Mouse (Mus musculus): Measurements from ENCODE around the gene Lgals9.

The Lgals9 gene

DNA sequence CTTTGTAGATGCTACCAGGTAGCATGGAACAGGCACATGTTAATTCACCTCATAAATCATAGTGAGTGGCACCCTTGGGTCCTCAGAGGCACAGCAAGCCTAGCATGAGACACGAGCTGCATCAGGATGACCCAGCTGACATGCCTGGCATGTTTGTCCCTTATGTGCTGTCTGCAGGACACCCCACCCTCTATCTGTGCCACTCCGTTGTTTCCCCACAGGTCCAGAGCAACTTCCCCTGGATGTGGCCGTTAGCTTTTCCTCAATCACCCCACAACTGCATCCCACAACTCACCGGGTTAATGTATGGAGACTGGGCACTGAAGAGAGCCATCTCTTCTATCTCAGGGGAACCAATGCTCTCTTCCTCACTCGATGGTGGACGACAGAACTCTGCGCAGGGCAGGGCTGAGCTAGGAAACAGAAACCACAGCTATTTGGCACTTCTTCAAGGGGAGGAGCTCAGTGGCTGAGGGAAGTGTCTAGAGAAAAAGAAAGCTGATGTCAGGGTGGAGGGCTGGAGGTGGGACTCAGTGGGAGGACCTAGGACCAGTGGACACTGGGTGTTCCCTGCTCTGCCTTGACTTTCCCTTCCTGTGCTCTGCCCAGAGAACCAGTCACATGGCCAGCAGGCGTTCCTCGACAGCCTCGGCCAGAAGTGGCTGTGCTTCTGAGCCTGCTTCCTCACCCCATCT, at the start of gene Lgals9:
Gene Lgals9, minus strand, starts transcription at position 464 of the 695 bp plus-strand sequence.
- in situ Hi-C loops (cut with MboI, MseI), result no loop called here

DNA sequence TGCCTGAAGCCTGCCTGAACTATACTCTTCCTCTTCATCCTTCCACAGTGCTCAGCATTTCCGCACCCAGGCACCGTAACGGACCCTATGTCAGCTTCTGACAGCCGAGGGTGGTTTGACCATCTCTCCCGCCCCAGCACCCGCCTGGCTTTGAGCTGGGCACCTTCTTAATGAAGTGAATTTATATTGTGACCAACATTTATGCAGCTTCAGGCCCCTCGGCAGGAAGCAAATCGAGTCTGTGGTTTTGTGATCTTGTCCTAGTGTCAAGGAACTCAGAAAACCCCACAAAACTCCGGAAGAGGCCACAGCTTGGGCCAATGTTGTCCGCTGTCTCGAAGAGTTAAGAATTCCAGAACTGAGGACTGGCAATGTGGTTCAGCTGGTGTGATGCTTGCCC, 48.9 kb upstream of the Lgals9 start:
- in situ Hi-C loops (cut with MboI, MseI), result loop anchor here (5.0 kb wide), 2 partner anchors 34 to 179 kb away; no protein-coding TSS in a partner anchor

- in situ Hi-C loops (cut with MboI, MseI), result loop anchor here (5.0 kb wide), 2 partner anchors 34 to 179 kb away; no protein-coding TSS in a partner anchor
These were observed 48.3 kb upstream of the Lgals9 start for GRCm38 (mm10) chr11:79033021-79033420.

GRCm38 (mm10) chr11:79031452-79031746, 46.7 kb upstream of the Lgals9 start:
- in situ Hi-C loops (cut with MboI, MseI), result loop anchor here (5.0 kb wide), 2 partner anchors 36 to 181 kb away; no protein-coding TSS in a partner anchor

GRCm38 (mm10) chr11:79030570-79031451, 46.1 kb upstream of the Lgals9 start:
- in situ Hi-C loops (cut with MboI, MseI), result loop anchor here (5.0 kb wide), 2 partner anchors 36 to 181 kb away; no protein-coding TSS in a partner anchor

DNA sequence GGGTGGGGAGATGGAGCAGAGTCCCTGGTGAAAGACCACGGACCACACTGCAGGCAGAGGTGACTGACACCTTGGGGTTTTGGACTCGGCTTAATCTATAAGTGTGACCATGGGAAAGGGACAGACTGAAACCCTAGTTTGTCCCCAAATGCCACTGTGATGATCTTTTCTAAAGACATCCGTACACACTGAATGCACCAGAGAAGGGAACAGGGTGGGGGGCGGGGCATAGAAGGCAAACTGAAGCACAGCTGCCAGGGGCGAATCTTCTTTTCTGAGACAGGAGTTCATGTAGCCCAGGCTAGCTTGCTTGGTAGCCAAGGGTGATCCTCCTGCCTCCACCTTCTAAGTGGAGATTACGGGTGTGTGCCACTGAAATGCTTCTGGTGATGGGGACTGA, 39.0 kb upstream of the Lgals9 start:
- in situ Hi-C loops (cut with MboI, MseI), result no loop called here

DNA sequence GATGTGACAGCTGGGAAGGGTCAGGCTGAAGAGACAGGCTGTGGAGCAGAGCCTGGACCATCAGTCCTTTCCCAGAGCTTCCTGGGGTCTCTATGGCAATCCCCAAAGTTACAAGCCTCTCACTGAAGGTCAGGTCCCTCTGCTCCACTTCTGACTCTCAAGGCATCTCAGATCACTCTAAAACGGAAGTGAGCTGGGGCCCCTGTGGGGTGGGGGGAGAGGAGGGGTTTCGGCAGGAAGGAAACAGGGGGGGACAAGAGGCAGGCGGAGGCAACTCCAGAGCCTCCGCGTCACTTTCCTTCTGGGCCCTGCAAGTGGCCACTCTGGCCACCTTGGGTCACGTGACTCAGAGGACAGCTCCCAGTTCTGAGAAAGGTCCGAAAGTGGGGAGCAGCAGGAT, 38.6 kb upstream of the Lgals9 start:
- in situ Hi-C loops (cut with MboI, MseI), result no loop called here

DNA sequence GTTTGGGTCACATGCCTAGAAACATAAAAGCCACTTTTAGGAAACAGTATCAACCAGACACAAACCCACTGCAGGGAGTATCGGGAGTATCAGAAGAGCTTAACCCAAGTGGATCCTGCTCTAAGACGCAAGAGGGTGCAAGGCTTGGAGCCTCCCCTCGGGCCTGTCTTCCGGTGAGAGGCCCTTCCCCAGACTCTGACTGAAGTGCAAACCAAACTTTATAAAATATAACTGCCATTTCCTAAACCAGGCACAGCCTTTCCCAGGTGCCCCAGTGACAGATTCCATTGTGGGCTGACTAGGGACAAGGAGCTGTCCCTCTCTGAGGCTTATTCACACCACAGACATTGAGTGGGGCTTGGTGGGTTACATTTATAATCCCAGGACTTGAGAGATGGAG, 38.1 kb upstream of the Lgals9 start:
- in situ Hi-C loops (cut with MboI, MseI), result no loop called here

DNA sequence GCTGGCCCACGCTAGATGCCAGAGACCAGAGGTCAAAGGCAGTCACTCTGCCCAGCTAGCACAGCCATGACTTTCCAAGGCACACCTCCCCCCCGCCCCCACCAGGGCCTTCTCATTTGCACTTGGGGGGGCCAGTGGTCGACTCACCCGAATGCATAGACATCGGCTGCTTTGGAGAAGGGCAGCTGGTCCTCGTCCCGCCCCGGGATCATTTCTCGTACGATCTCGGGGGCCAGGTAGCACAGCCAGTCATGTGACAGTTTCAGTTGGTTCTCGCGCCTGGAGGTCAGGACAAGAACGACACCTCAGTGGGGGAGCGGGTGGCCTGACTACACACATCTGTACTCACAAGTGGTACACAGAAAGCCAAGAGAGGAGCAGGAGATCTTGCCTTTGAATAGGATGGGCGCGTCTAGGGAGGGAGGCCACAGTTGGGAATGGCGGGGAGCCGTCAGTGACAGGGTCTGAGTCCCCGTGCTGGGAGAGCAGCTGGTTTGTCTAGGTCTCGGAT, 35.8 kb upstream of the Lgals9 start:
- in situ Hi-C loops (cut with MboI, MseI), result no loop called here

- in situ Hi-C loops (cut with MboI, MseI), result no loop called here
These were observed 35.2 kb upstream of the Lgals9 start for GRCm38 (mm10) chr11:79019839-79020534.

DNA sequence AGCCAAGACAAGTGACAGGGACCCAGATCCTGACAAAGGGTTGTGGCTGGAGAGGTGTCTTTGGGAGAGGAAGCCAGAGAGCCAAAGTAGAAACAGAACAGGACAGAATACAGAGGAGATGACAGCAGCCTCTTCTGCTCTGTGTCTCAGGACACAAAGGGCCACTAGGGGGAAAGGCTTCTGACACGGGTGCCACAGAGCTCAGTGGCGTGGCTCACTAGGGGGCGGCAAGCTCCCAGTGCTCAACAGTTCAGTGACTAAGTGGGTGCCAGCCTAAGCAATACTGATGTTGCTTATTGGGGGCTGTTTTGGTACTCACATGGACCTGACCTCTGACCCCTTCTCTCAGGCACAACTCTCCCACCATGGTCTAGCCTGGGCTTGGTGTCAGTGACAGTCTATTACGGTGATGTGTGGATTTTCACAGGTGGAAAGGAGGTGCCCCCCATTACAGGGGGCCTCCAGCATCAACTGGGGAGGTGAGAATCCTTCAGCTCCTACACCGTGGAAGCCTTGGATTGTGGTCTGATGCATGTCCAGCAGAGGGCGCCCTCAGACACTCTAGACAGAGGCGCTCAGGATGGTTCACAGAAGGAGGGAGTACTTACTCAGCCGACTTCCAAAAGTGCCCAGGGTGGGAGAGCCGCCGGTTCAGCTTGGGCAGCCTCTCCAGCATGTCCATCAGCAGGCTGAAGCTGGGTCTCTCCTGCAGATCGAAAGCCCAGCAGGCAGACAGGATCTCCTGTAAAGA, 34.4 kb upstream of the Lgals9 start:
- in situ Hi-C loops (cut with MboI, MseI), result no loop called here

DNA sequence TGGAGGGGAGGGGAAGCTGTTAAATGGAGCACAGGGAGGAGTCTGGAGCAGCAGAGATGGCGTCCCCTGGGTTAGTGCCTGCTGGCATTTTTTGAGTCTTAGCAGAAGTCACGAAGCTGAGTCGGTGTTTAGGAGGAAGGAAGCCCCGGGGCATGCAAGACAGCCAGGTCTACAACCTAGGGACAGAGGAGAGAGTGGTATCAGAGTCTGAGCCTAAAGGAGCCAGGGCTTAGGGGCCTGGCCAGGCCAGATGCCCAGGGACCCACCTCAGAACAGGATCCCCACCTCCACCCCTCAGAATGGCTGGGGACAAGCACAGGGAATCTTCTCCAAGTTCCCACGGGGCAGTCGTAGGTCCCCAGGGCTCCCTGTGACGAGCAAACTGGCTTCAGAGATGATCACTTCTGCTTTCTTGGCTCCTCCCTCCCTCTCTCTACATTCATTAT, 32.4 kb upstream of the Lgals9 start:
- in situ Hi-C loops (cut with MboI, MseI), result no loop called here

GRCm38 (mm10) chr11:79016236-79016635, 31.5 kb upstream of the Lgals9 start:
- in situ Hi-C loops (cut with MboI, MseI), result no loop called here

DNA sequence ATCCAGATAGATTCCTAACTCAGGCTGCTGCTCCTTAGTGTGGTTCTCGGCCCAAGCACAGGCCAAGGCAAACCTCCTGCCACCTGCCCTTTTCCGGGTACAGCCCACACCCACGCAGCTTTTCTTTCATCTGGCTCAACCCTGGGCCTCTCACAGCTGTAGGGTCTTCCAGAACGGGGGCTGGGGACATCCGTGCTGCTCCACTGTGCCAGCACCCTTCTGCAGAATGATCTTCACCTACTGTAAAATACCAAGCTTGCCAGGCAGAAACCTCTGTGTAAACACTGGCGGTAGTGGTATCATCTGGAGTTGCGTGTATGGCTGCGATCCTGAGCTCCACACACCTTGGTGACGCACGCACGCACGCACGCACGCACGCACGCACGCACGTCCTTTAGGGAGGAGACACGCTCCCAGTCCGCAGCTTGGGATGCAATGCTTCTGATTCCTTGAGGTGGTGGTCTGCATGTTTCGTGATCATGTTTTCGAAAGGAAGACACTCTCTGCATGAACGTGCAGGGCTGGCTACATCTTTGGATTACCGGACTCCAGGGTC, 31.0 kb upstream of the Lgals9 start:
- in situ Hi-C loops (cut with MboI, MseI), result no loop called here

GRCm38 (mm10) chr11:79014602-79015325, 30.0 kb upstream of the Lgals9 start:
- in situ Hi-C loops (cut with MboI, MseI), result no loop called here

DNA sequence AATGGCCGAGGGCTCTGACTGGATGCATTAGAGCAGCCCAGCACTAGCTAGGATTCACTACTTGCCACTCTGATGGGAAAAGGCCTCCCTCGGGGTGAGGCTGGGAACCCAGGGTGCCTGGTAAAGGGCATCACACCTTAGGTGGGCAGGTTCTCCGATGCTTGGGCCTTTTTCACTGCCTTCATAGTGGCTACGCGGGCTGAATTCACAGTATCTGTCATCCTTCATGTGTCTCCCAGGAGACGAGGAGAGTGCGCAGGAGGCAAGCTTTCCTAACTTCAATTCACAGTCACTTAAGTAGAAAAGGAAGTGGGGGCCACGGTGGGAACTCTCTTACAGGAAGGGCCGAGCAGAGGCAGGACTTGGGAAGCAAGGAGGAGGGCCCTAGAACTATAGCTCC, 29.1 kb upstream of the Lgals9 start:
- in situ Hi-C loops (cut with MboI, MseI), result no loop called here

GRCm38 (mm10) chr11:79013056-79013455, 28.3 kb upstream of the Lgals9 start:
- in situ Hi-C loops (cut with MboI, MseI), result no loop called here

DNA sequence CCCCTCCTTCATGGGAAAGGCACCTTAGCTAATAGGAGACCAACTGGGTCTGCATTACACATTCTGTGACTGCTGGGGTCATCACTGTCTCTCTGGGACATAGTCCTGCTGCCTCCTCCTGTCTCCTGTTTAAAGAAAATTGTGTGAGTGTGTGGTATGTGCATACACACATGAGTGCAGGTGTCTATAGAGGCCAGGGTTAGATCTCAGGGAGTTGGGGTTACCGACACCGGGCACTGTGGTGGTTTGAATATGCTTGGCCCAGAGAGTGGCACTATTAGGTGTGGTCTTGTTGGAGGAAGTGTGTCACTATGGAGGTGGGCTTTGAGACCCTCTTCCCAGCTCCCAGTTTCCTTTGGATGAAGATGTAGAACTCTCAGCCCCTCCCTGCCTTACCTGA, 27.8 kb upstream of the Lgals9 start:
- in situ Hi-C loops (cut with MboI, MseI), result no loop called here

GRCm38 (mm10) chr11:79008891-79009290, 24.1 kb upstream of the Lgals9 start:
- in situ Hi-C loops (cut with MboI, MseI), result no loop called here
